Mouse (Mus musculus) stomach, embryonic 15.5 days (tissue): ENCODE data around the gene Hist1h3a. TPM values are rescaled to one million over a fixed set of nuclear protein-coding genes. Genes with fewer than 3 reads are reported as not detected.

Source experiments
- ATAC-seq: fragments of 200-750 bp; cut with Nextera tagmentation; 2 replicates; pipeline ENCODE4 v1.8.0; 2017; ENCODE audit warnings: low read depth, moderate number of reproducible peaks, moderate TSS enrichment; ENCODE audit not compliant: insufficient read depth, low FRiP score
- H3K27ac ChIP-seq: fragments of 300-500 bp; sonication (generic); 2 replicates; pipeline ENCODE4 v1.5.1; 2015; ENCODE audit warnings: mild to moderate bottlenecking, inconsistent platforms
- H3K27me3 ChIP-seq: fragments of 300-500 bp; sonication (generic); replicated peaks from 2 replicates; pipeline ENCODE4 v1.6.1; 2015; ENCODE audit warnings: inconsistent platforms
- H3K36me3 ChIP-seq: fragments of 300-500 bp; sonication (generic); 2 replicates; pipeline ENCODE4 v1.6.1; 2015; ENCODE audit warnings: inconsistent platforms
- H3K4me1 ChIP-seq: fragments of 300-500 bp; sonication (generic); 2 replicates; pipeline ENCODE4 v1.6.1; 2015; ENCODE audit warnings: inconsistent platforms
- H3K4me2 ChIP-seq: fragments of 300-500 bp; sonication (generic); 2 replicates; pipeline ENCODE4 v1.6.1; 2015; ENCODE audit warnings: mild to moderate bottlenecking, inconsistent platforms
- H3K4me3 ChIP-seq: fragments of 300-500 bp; sonication (generic); replicated peaks from 2 replicates; pipeline ENCODE4 v1.5.1; 2015; ENCODE audit warnings: inconsistent platforms
- H3K9ac ChIP-seq: fragments of 300-500 bp; sonication (generic); 2 replicates; pipeline ENCODE4 v1.6.1; 2015; ENCODE audit warnings: inconsistent platforms
- H3K9me3 ChIP-seq: fragments of 300-500 bp; sonication (generic); 2 replicates; pipeline ENCODE4 v1.6.1; 2016; ENCODE audit warnings: inconsistent platforms
- WGBS: fragments of 180-500 bp; shearing (Covaris S2); methylation state at CpG from one replicate; pipeline ENCODE4 v1.1.7; 2015; 5-methylcytosine and 5-hydroxymethylcytosine counted together
- microRNA-seq: library from miRNA; unstranded; fragments of <30 nt; microRNA quantifications from one replicate; pipeline ENCODE4, GENCODE M21; 2016
- polyA plus RNA-seq: library from polyadenylated mRNA; unstranded; fragments of >200 nt; fragmentation: Nextera tagmentation; extraction: Ambion mirVana; gene quantifications from 2 replicates; pipeline ENCODE4 v1.2.1, GENCODE M21; 2015

Gene Hist1h3a
- polyA plus RNA-seq, 1 experiment from 2014 or later: 6.9 TPM

DNA sequence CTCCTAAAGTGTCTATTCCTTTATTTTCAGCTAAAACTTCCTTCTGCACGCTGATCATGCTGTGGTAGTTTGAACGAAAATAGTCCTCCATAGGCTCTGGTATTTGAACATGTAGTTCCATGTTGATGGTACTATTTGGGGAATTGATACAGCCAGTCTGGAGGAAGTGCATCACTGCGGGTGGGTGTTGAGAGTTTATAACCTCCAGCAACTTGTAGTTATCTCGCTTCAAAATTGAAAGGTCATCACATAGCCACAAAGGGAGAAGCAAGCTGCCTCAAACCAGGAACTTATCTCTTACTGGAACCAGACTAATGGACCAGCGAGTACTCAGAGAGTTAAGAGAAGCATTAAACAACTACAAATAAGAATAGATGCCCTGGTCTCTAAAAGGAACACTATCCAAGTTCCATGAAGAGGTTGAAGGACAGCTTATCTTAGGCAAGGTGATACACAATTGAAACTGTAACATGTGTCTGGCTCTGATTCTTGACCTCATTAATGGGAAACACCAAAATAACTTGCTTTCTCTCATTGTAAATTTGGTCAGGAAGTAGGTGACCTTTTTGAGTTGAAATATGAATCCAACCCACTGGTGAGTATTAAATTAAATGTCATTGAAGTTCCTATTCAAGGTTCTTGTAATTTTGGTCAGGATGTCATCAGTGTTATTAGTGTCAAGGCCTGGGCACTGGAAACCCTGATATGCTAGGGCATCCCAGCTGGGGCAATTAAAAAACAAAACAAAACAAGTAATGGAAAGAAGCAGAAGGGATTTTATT lies 45.7 kb downstream of the Hist1h3a start:
- ATAC-seq: no peak
- H3K27ac ChIP-seq: no peak overlapping the region
- no peaks in the 10 kb centered on the region for H3K9me3 ChIP-seq
- H3K4me2 ChIP-seq: no peak overlapping the region
- H3K4me3 ChIP-seq: no peak overlapping the region
- H3K9ac ChIP-seq: no peak overlapping the region
- H3K36me3 ChIP-seq: no peaks in the 10 kb centered on the region
- WGBS: 80% methylated on average over 5 of the region's 5 CpGs
- no peaks in the 10 kb centered on the region for H3K27me3 ChIP-seq
- no peaks in the 10 kb centered on the region for H3K4me1 ChIP-seq

Small RNA genes lying within 50 kb of the gene (microRNA-seq; reads per million reads assigned to microRNA genes)
- not detected for gene Gm44314
- gene Gm44484: not detected

Other genes with a start within 250 kb of the Hist1h3a start
- gene Hist1h4h, start 231.3 kb downstream of the Hist1h3a start, polyA plus RNA-seq: 6.1 and 7.3 TPM in 2 replicates
- gene Hist1h2af, start 228.5 kb downstream of the Hist1h3a start, polyA plus RNA-seq: 4.1 and 13.0 TPM in 2 replicates
- 6.5 and 7.3 TPM in 2 replicates for gene Hist1h3g, start 227.0 kb downstream of the Hist1h3a start, polyA plus RNA-seq
- gene Hist1h2bh, start 219.0 kb downstream of the Hist1h3a start, polyA plus RNA-seq: 1.0 and 1.5 TPM in 2 replicates
- gene Hist1h3f, start 218.3 kb downstream of the Hist1h3a start, polyA plus RNA-seq: 0.83 and 0.94 TPM in 2 replicates
- 1.7 and 2.0 TPM in 2 replicates for gene Hist1h4f, start 210.7 kb downstream of the Hist1h3a start, polyA plus RNA-seq
- gene Hist1h1d, start 209.1 kb downstream of the Hist1h3a start, polyA plus RNA-seq: 0.89 and 0.98 TPM in 2 replicates
- gene Hist1h3e, start 200.0 kb downstream of the Hist1h3a start, polyA plus RNA-seq: 6.7 TPM in 2 replicates
- gene Hist1h2ae, start 191.2 kb downstream of the Hist1h3a start, polyA plus RNA-seq: 95.8 and 121 TPM in 2 replicates
- gene Hist1h2bg, start 191.0 kb downstream of the Hist1h3a start, polyA plus RNA-seq: 11.7 and 17.0 TPM in 2 replicates
- gene Hist1h2bf, start 188.2 kb downstream of the Hist1h3a start, polyA plus RNA-seq: 3.5 and 3.8 TPM in 2 replicates
- 2.4 and 3.4 TPM in 2 replicates for gene Hist1h2ad, start 188.0 kb downstream of the Hist1h3a start, polyA plus RNA-seq
- 5.7 and 7.9 TPM in 2 replicates for gene Hist1h3d, start 186.6 kb downstream of the Hist1h3a start, polyA plus RNA-seq
- gene Hist1h4d, start 180.8 kb downstream of the Hist1h3a start, polyA plus RNA-seq: 117 and 130 TPM in 2 replicates
- 2.9 TPM in 2 replicates for gene Hist1h2be, start 141.3 kb downstream of the Hist1h3a start, polyA plus RNA-seq
- 24.6 and 25.3 TPM in 2 replicates for gene Hist1h1e, start 139.8 kb downstream of the Hist1h3a start, polyA plus RNA-seq
- 1.9 and 2.4 TPM in 2 replicates for gene Hist1h2ac, start 78.4 kb downstream of the Hist1h3a start, polyA plus RNA-seq
- 104 and 105 TPM in 2 replicates for gene Hist1h2bc, start 78.2 kb downstream of the Hist1h3a start, polyA plus RNA-seq
- gene Hist1h1t, start 66.6 kb downstream of the Hist1h3a start, polyA plus RNA-seq: 0.19 TPM in 1 of 2 replicates, not detected in the other
- 4.0 and 6.1 TPM in 2 replicates for gene Hist1h4c, start 63.9 kb downstream of the Hist1h3a start, polyA plus RNA-seq
- 7.9 and 8.8 TPM in 2 replicates for gene Hfe, start 51.5 kb downstream of the Hist1h3a start, polyA plus RNA-seq
- gene Hist1h1c, start 23.6 kb downstream of the Hist1h3a start, polyA plus RNA-seq: 50.6 and 54.3 TPM in 2 replicates
- 5.5 and 5.7 TPM in 2 replicates for gene Hist1h3c, start 16.8 kb downstream of the Hist1h3a start, polyA plus RNA-seq
- 2.5 and 3.4 TPM in 2 replicates for gene Hist1h2bb, start 15.7 kb downstream of the Hist1h3a start, polyA plus RNA-seq
- 43.8 and 63.1 TPM in 2 replicates for gene Hist1h2ab, start 11.3 kb downstream of the Hist1h3a start, polyA plus RNA-seq
- 7.4 and 10.6 TPM in 2 replicates for gene Hist1h3b, start 10.1 kb downstream of the Hist1h3a start, polyA plus RNA-seq
- gene Hist1h4b, start 5.4 kb downstream of the Hist1h3a start, polyA plus RNA-seq: 3.5 and 4.1 TPM in 2 replicates
- gene Hist1h4a, start 1.2 kb downstream of the Hist1h3a start, polyA plus RNA-seq: 0.42 and 0.55 TPM in 2 replicates
- 2.0 and 2.9 TPM in 2 replicates for gene Hist1h1a, start 1.3 kb upstream of the Hist1h3a start, polyA plus RNA-seq
- 0.06 TPM in 1 of 2 replicates, not detected in the other for gene Trim38, start 7.5 kb upstream of the Hist1h3a start, polyA plus RNA-seq
- gene Slc17a2, start 44.6 kb upstream of the Hist1h3a start, polyA plus RNA-seq: 0.13 and 0.15 TPM in 2 replicates
- 0.34 and 0.36 TPM in 2 replicates for gene Slc17a3, start 77.0 kb upstream of the Hist1h3a start, polyA plus RNA-seq
- 0.06 and 0.19 TPM in 2 replicates for gene Slc17a1, start 105.4 kb upstream of the Hist1h3a start, polyA plus RNA-seq
- 4.0 and 4.7 TPM in 2 replicates for gene Slc17a4, start 152.6 kb upstream of the Hist1h3a start, polyA plus RNA-seq
- gene Hist1h2ba, start 171.8 kb upstream of the Hist1h3a start, polyA plus RNA-seq: not detected in 2 replicates
- gene Hist1h2aa, start 172.1 kb upstream of the Hist1h3a start, polyA plus RNA-seq: not detected in 2 replicates
- gene Scgn, start 228.8 kb upstream of the Hist1h3a start, polyA plus RNA-seq: 5.0 and 6.4 TPM in 2 replicates